Mouse (Mus musculus) layer of hippocampus, adult 2 months (tissue): ENCODE measurements around the gene Narf. TPM values are rescaled to one million over a fixed set of nuclear protein-coding genes. Genes with fewer than 3 reads are reported as not detected.

ENCODE experiments used
- DNase-seq, 2 experiments: peaks; one replicate each; pipeline ENCODE4 v3.0.0; 2022; ENCODE audit warnings: low spot score in 2 of 2
- H3K27ac ChIP-seq: fragments of 200-600 bp; 2 replicates; pipeline ENCODE4 v1.8.1; 2022
- H3K4me3 ChIP-seq: fragments of 200-600 bp; 2 replicates; pipeline ENCODE4 v1.8.1; 2022; ENCODE audit warnings: mild to moderate bottlenecking
- CTCF ChIP-seq: fragments of 200-600 bp; conservative IDR thresholded peaks from 2 replicates; pipeline ENCODE4 v1.8.1; 2022; ENCODE audit warnings: antibody characterized with exemption, mild to moderate bottlenecking, moderate library complexity
- long read RNA-seq, 2 experiments: library from polyadenylated mRNA; stranded (forward); transcript quantifications; one replicate each; pipeline ENCODE4 v2.0.0; 2021; ENCODE audit warnings: borderline mapping rate in 2 of 2
- total RNA-seq, 2 experiments: library from RNA; stranded (reverse); gene quantifications; 2 replicates each; pipeline ENCODE4 v1.2.3; 2021

Narf gene
- total RNA-seq = 10 to 100 TPM; 42.4 to 48.1 TPM
- long read RNA-seq, experiment 1, full-length matches to known transcripts = 40 of 45 reads
- long read RNA-seq, experiment 1, partial matches to known transcripts = 2 of 45 reads
- long read RNA-seq, experiment 1, other reads (novel, unspliced or antisense) = 3 of 45 reads
- long read RNA-seq, experiment 2, full-length matches to known transcripts = 55 of 68 reads
- long read RNA-seq, experiment 2, partial matches to known transcripts = 5 of 68 reads
- long read RNA-seq, experiment 2, other reads (novel, unspliced or antisense) = 8 of 68 reads

- peak; percentile 22; the same call in 1 of the 2 replicates for TF ChIP-seq CTCF
- peak within 1 kb of the TSS; percentile 77 for H3K4me3 ChIP-seq
- peak within 1 kb of the TSS; percentile 99 for H3K27ac ChIP-seq
- peak; percentile 97 to 100 for DNase-seq
Measured at GRCm38 (mm10) chr11:121236564-121237344, at the start of gene Narf. TSS of gene Narf (plus strand) at chr11:121237253.

GRCm38 (mm10) chr11:121189681-121190080, 47.4 kb upstream of the Narf start:
- DNase-seq = no peak
- H3K27ac ChIP-seq = no peak overlapping the region
- H3K4me3 ChIP-seq = no peak overlapping the region
- TF ChIP-seq CTCF = no peak

GRCm38 (mm10) chr11:121192742-121193141, 44.3 kb upstream of the Narf start:
- no peak overlapping the region for H3K27ac ChIP-seq
- H3K4me3 ChIP-seq = no peak overlapping the region
- DNase-seq = no peak
- TF ChIP-seq CTCF = no peak

DNA sequence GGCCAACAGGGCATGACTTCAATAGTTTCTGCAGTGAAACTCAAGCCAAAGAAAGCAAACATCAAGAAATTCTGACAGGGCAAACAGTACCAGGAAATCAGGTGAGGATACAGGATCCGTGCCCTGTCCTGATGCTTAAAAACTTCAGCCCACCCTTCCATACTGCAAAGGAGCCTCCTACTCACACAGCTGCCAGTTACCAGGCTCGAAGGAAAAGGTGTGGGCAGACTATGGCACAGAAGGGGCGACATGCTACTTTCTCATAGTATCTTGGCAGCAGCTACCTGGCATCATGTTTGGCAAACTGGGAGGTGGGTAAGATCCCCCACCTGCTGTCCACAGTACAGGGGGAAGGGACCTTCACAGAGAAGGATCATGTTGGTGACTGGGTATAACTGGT, 43.6 kb upstream of the Narf start:
- Histone ChIP-seq H3K27ac (no peak overlapping the region), H3K4me3 (no peak overlapping the region)
- no peak for TF ChIP-seq CTCF
- DNase-seq = no peak

DNA sequence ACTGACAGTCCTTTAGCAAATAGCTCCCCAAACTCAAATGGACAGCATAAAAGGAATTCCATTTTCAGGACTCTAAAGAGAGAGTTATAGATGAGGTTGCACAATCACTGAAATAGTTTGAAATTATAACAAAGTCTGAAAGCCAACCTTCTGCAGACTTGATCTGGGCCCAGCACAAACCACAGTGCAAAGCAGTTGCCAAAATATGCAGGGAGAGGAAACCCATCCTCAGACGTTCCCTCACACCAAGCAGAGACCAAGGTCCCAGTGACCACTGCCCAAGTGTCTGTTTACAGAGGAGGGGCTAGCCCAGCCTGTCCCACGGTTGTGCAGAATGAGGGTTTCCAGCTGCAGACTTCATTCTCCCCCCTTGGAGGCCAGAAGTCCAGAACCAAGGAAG, 38.4 kb upstream of the Narf start:
- TF ChIP-seq CTCF = no peak

GRCm38 (mm10) chr11:121199851-121200250, 37.2 kb upstream of the Narf start:
- Histone ChIP-seq H3K4me3 (no peak overlapping the region), H3K27ac (no peak overlapping the region)
- TF ChIP-seq CTCF = no peak
- no peak for DNase-seq

More for the DNA sequence above, 38.4 kb upstream of the Narf start:
- H3K27ac ChIP-seq = no peak overlapping the region
- H3K4me3 ChIP-seq = no peak overlapping the region
- DNase-seq = no peak

GRCm38 (mm10) chr11:121200781-121201180, 36.3 kb upstream of the Narf start:
- TF ChIP-seq CTCF = no peak
- Histone ChIP-seq H3K4me3 (no peak overlapping the region), H3K27ac (no peak overlapping the region)
- DNase-seq = no peak

- peak in 1 of 2 experiments; percentile 50 for DNase-seq
- Histone ChIP-seq H3K4me3 (no peak overlapping the region), H3K27ac (no peak overlapping the region)
- peak; percentile 74 for TF ChIP-seq CTCF
Measured at GRCm38 (mm10) chr11:121201436-121202198, 35.4 kb upstream of the Narf start.

DNA sequence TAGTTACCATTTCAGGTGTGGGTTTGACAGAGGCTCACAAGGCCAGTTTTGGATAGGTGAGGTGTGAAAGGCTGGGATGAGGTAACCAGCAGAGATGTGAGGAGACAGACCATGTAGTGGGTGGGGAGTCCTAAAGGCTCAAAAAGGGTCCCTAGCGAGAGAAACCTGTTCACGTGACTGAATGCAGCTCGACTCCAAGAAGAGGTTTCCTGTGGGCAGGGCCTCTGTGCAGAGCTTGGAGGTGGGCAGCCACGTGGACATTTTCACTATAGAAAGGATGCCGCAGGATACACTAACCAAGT, 33.2 kb upstream of the Narf start:
- Histone ChIP-seq H3K27ac (peak overlapping the region; percentile 94; the same call in 1 of the 2 replicates), H3K4me3 (peak overlapping the region; percentile 74)
- DNase-seq = no peak
- no peak for TF ChIP-seq CTCF

DNA sequence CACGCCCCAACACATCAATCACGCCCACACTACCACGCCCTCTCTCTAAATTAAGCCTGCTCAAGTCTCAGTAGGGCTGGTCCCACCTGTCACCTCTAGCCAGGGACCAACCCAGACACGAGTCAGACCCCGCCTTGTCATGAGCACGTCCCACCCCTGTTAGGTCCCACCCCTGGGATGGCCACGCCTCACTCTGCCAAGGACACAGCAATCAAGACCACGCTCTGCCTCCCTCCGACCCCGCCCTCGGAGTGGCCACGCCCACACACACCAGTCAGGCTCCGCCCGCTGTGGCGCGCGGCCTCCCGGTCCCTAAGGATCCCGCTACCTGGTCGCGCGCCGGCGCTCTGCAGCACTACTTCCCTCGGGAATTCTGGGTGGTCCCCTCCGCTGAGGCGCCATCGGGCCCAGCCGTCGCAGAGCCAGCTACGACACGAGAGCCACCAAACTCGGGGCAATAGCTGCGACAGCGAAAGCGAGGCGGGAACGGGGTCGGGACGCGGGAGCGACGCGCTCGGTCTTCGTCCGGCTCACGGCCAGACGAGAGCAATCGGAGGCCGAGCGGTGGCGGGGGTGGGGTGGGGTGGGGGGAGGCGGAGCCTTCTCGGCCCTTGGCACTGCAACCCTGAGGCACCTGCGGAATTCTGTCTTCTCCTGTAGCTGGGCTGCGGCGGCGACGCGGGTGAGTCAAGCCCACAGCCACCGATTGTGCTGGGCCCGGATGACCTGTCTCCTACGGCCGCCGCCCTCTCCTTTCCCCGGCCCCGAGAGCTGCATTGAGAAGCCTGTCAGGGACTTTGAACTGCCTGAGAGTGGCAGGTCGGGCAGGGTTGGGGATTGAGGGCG, 32.7 kb upstream of the Narf start, which contains the start of the genes Hexdc and Ogfod3:
Hexdc (plus strand) TSS at position 273 of the 846 bp plus-strand sequence.
Ogfod3 (minus strand) TSS at position 551 of the 846 bp plus-strand sequence.
- Histone ChIP-seq H3K27ac (peak within 1 kb of the TSS; percentile 94), H3K4me3 (peak within 1 kb of the TSS; percentile 74)
- peak; percentile 91 to 95 for DNase-seq
- TF ChIP-seq CTCF = no peak

DNA sequence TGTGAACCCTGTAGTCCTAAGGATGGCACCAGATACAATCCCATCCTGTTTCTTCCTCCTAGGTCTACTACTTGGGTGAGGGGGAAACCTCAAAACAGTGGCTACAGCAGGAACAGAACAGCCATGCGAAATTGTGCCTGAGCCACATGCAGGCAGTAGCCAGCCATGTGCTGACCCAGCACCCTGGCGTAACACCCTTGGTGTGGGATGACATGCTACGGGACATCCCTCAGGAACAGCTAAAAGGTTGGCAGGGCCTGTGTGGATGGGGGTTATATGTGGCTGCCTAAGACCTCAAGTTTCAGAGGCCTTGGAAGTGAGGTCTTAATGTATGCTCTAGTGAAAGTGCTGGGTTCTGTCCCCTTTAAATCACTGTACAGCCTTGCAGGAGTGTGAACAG, 20.2 kb upstream of the Narf start:
- H3K27ac ChIP-seq = no peak overlapping the region
- no peak for DNase-seq
- TF ChIP-seq CTCF = no peak
- no peak overlapping the region for H3K4me3 ChIP-seq

DNA sequence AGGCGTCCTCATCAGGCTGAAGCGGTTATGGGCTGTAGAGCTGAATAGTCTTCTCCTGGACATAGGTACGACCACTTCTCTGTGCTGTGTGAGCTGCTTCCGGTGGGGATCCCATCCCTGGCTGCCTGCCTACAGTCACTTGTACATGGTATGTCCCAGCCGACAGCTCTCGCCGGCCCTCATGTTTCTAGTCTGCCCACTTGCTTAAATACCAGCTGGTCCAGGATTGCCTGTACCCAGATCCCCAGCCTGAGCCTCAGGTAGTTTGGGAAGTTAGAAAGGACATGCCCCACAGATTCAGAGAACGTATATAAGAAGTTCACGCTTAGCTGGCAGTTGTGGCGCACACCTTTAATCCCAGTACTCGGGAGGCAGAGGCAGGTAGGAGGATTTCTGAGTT, 17.3 kb upstream of the Narf start:
- Histone ChIP-seq H3K27ac (no peak overlapping the region), H3K4me3 (no peak overlapping the region)
- DNase-seq = no peak
- no peak for TF ChIP-seq CTCF
